Mouse (Mus musculus): ENCODE data around the gene Slc9a9. TPM values are rescaled to one million over a fixed set of nuclear protein-coding genes. Genes with fewer than 3 reads are reported as not detected.
A peak's percentile ranks its signal among the peaks of the same experiment; 100 is the strongest.

The Slc9a9 gene
- polyA plus RNA-seq, 1 experiment from 2014 or later, result 8.6 TPM

DNA sequence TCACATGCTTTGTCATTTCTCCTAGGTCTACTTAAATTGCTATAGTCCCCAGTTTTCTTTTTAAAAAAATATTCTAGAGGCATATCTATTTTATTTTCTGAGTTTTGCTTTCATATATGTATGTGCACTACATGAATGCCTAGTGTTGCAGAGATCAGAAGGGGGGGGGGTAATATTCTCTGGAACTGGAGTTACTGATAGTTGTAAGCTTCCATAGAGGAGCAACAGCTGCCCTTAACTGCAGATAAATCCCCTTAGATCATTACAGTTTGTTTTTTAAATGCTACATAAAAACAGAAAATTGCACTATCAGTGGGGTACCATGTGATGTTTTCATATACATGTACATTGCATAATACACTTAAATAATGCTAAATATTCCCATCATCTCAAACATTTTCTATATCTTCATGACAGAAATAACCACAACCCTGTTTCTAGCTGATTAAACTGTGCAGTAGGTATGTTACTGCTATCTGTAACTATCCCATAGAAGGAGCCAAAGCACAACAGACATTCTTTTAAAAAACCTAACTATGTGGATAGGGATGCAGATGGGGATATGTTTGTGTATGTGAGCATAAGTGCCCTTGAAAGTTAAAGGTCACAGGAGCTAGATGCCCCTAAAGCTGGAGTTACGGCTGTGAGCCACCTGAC is 17.6 kb downstream of the Slc9a9 start:
- no peaks in the 10 kb centered on the region for H3K9me3 ChIP-seq
- H3K9ac ChIP-seq, result no peak overlapping the region
- H3K4me3 ChIP-seq, result no peak overlapping the region
- ATAC-seq (ENCODE audit: low FRiP score, low read depth), result no peak
- WGBS, result 96% methylated on average over 1 of the region's 1 CpGs
- H3K27ac ChIP-seq, result no peak overlapping the region
- H3K27me3 ChIP-seq (replicated peaks), result no peaks in the 10 kb centered on the region
- no peaks in the 10 kb centered on the region; the same call in 1 of the 2 replicates for H3K4me1 ChIP-seq
- H3K4me2 ChIP-seq (replicated peaks), result no peak overlapping the region
- H3K36me3 ChIP-seq, result no peaks in the 10 kb centered on the region

DNA sequence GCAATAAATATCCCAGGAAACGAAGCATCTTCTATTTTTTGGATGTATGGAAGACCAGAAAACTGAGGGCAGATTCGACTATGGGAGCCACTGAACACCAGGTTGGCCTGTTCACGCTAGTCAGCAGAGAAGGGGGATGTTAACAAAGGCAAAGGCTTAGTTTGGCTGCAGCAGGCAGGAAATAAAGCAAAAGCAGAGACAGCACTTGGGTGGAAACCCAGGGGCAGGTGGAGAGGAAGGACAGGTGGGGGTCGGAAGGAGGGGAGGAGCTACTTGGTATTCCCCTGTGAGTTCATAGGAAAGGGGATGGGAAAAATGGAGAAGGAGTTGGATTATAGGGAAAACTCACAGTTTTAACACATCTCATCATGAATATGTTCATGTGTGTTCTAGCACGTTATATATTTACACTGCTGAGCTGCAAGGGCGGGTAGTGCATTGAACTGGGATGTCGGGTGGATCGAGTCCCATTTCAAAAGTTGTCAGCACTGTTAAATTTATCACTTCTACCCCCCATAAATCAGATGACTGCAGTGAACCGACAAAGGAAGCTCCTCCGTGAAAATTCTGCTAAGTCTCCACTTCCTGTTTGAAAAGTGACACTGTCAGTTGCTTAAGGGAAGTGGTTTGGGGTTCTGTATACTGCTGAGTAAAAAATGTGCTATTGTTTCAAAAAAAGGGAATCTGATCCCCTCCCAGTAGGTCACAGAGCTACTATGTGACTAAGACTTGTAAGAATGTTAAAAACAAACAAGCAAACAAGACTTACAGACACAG is 21.8 kb downstream of the Slc9a9 start:
- Histone ChIP-seq H3K9ac (no peak overlapping the region), H3K9me3 (no peaks in the 10 kb centered on the region), H3K36me3 (no peaks in the 10 kb centered on the region), H3K4me3 (no peak overlapping the region), H3K4me2 (replicated peaks) (no peak overlapping the region), H3K27me3 (replicated peaks) (no peaks in the 10 kb centered on the region), H3K4me1 (no peaks in the 10 kb centered on the region; the same call in 1 of the 2 replicates), H3K27ac (no peak overlapping the region)
- WGBS, result 40% methylated on average over 10 of the region's 10 CpGs
- ATAC-seq (ENCODE audit: low FRiP score, low read depth), result no peak; the same call in 1 of the 2 replicates

DNA sequence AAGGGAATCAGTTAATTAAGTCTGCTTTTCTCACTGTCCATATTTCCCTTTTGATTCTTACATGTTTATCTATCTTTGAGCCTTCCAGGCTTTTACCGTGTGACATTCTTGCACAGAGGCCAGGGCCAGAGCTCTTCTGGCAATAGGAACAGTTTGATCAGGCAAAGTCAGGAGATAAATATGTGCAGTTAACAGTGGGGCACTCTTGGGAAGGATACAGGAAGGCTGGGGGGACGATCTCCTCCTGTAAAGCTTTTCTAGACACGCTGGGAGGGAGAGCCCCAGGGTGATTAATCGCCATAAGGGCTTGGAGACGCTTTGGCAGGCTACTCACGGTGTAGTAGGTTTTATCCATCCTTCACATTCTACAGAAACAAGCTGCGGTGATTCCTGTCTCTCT is 22.4 kb downstream of the Slc9a9 start:
- no peak for ATAC-seq (ENCODE audit: low FRiP score, low read depth)
- Histone ChIP-seq H3K4me3 (no peak overlapping the region), H3K4me1 (no peaks in the 10 kb centered on the region; the same call in 1 of the 2 replicates), H3K4me2 (replicated peaks) (no peak overlapping the region), H3K9me3 (no peaks in the 10 kb centered on the region), H3K27ac (no peak overlapping the region), H3K27me3 (replicated peaks) (no peaks in the 10 kb centered on the region), H3K9ac (no peak overlapping the region), H3K36me3 (no peaks in the 10 kb centered on the region)
- WGBS, result 44% methylated on average over 7 of the region's 7 CpGs

DNA sequence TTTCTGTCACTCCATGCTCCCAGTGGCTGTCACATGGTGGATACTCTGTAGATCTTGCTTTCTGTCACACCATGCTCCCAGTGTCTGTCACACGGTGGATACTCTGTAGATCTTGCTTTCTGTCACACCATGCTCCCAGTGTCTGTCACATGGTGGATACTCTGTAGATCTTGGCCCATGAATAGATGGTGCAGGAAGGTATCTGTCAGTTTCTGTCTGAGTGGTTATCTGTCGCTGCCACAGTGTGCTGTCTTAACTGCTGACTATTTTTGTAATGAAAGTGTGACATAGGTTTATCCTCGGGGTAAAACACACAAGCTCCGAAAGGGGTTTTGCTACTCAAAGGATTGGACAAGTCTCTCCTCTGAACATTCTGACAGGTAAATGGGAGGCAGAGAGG is 24.5 kb downstream of the Slc9a9 start:
- no peak overlapping the region for H3K27ac ChIP-seq
- H3K4me1 ChIP-seq, result no peaks in the 10 kb centered on the region; the same call in 1 of the 2 replicates
- WGBS, result 92% methylated on average over 4 of the region's 4 CpGs
- H3K4me3 ChIP-seq, result no peak overlapping the region
- no peaks in the 10 kb centered on the region for H3K9me3 ChIP-seq
- ATAC-seq (ENCODE audit: low FRiP score, low read depth), result no peak
- H3K9ac ChIP-seq, result no peak overlapping the region
- no peaks in the 10 kb centered on the region for H3K36me3 ChIP-seq
- H3K4me2 ChIP-seq (replicated peaks), result no peak overlapping the region
- H3K27me3 ChIP-seq (replicated peaks), result no peaks in the 10 kb centered on the region

DNA sequence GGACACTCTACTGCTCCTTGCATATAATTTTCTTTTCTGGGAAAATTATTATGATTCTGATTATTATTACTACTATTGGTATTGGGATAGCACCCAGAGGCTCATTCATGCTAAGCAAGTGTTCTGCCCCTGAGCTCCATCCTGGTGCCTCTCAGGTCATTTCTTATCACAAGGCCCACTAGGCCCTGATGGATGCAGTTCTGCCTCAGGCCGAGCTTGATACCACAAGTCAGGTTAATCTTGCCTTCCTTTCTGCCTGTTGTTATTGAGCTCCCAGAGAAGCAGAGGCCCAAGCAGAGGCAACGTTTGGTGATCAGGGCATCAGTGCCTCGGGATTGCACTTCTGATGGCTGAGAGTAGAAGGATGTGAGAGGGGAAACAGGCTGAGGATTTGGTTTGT is 25.3 kb downstream of the Slc9a9 start:
- no peaks in the 10 kb centered on the region for H3K36me3 ChIP-seq
- no peak overlapping the region for H3K9ac ChIP-seq
- no peak overlapping the region for H3K4me2 ChIP-seq (replicated peaks)
- ATAC-seq (ENCODE audit: low FRiP score, low read depth), result no peak
- no peaks in the 10 kb centered on the region for H3K27me3 ChIP-seq (replicated peaks)
- no peaks in the 10 kb centered on the region; the same call in 1 of the 2 replicates for H3K4me1 ChIP-seq
- no peak overlapping the region for H3K4me3 ChIP-seq
- H3K9me3 ChIP-seq, result no peaks in the 10 kb centered on the region
- H3K27ac ChIP-seq, result no peak overlapping the region
- 83% methylated on average over 3 of the region's 3 CpGs for WGBS

DNA sequence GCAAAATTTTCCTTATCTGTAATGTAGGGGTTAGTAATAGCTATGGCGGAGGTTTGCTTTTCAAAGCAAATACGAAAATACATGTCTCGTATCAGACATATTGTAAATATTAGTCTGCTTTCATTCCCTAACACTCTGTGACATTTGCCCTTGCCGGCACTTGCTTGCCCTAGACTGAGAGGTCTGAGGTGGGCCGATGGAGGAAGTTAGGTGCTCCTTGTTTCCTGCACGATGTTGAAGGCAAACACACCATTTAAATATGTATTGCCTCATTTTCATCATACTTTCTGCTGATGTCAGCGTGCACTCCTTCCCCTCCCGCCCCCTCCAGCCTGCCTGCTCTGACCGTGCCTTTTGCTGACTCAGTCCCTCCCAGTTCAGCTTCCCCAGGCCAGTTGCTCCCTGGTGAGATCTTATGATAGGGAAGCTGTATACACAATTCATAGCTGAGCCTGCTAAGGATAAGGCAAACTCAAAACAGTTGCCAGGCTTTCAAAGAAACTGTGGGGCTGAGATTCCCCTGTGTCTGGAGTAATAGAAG is 26.9 kb downstream of the Slc9a9 start:
- H3K9ac ChIP-seq, result no peak overlapping the region
- H3K27ac ChIP-seq, result no peak overlapping the region
- H3K4me1 ChIP-seq, result no peaks in the 10 kb centered on the region; the same call in 1 of the 2 replicates
- no peaks in the 10 kb centered on the region for H3K27me3 ChIP-seq (replicated peaks)
- H3K36me3 ChIP-seq, result no peaks in the 10 kb centered on the region
- ATAC-seq (ENCODE audit: low FRiP score, low read depth), result no peak
- H3K9me3 ChIP-seq, result no peaks in the 10 kb centered on the region
- 85% methylated on average over 9 of the region's 9 CpGs for WGBS
- H3K4me3 ChIP-seq, result no peak overlapping the region
- H3K4me2 ChIP-seq (replicated peaks), result no peak overlapping the region

DNA sequence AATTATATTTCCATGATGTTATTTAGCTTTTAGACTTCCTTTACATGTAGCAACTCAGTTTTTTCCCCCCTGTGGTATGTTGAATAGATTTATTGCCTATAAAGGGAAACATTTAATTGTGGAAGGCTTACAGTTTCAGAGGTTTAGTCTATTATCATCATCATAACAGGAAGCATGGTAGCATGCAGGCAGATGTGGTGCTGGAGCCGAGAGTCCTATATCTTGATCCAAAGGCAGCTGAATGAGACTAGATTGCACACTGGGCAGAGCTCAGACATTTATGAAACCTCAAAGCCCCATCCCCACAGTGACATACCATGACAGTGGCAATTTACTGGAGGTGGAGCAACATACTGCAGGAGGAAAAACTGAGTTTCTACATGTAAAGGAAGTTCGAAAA is 28.5 kb downstream of the Slc9a9 start:
- 87% methylated on average over 2 of the region's 2 CpGs for WGBS
- Histone ChIP-seq H3K9ac (no peak overlapping the region), H3K36me3 (no peaks in the 10 kb centered on the region), H3K27ac (no peak overlapping the region), H3K4me2 (replicated peaks) (no peak overlapping the region), H3K4me1 (peaks cover 3% of the 10 kb centered on the region; the same call in 1 of the 2 replicates), H3K4me3 (no peak overlapping the region), H3K9me3 (no peaks in the 10 kb centered on the region), H3K27me3 (replicated peaks) (no peaks in the 10 kb centered on the region)
- no peak for ATAC-seq (ENCODE audit: low FRiP score, low read depth)

DNA sequence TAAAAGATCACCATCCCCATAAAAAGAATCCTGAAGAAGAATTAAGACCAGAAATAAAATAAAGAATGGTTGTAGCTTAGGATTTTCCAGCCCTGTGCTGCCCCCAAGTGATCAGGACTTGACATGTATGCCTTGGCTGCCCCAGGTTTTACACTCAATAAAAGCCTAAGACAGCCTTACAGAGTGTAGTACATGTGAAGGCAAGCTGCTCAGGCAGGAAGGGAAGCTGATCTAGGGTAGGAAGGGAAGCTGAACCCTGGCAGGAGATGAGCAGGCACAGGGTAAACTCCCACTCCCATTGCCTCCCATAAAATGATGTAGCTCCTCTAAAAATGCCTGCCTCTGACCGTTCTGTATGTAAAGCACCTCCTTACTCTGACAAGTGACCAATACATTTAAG is 30.8 kb downstream of the Slc9a9 start:
- no peaks in the 10 kb centered on the region for H3K9me3 ChIP-seq
- H3K4me3 ChIP-seq, result no peak overlapping the region
- peaks cover 3% of the 10 kb centered on the region; the same call in 1 of the 2 replicates for H3K4me1 ChIP-seq
- no peaks in the 10 kb centered on the region for H3K36me3 ChIP-seq
- no peak overlapping the region for H3K4me2 ChIP-seq (replicated peaks)
- no peak overlapping the region for H3K27ac ChIP-seq
- no peaks in the 10 kb centered on the region for H3K27me3 ChIP-seq (replicated peaks)
- WGBS, result 74% methylated on average over 1 of the region's 1 CpGs
- ATAC-seq (ENCODE audit: low FRiP score, low read depth), result peak; percentile 49; the same call in 1 of the 2 replicates
- H3K9ac ChIP-seq, result no peak overlapping the region

DNA sequence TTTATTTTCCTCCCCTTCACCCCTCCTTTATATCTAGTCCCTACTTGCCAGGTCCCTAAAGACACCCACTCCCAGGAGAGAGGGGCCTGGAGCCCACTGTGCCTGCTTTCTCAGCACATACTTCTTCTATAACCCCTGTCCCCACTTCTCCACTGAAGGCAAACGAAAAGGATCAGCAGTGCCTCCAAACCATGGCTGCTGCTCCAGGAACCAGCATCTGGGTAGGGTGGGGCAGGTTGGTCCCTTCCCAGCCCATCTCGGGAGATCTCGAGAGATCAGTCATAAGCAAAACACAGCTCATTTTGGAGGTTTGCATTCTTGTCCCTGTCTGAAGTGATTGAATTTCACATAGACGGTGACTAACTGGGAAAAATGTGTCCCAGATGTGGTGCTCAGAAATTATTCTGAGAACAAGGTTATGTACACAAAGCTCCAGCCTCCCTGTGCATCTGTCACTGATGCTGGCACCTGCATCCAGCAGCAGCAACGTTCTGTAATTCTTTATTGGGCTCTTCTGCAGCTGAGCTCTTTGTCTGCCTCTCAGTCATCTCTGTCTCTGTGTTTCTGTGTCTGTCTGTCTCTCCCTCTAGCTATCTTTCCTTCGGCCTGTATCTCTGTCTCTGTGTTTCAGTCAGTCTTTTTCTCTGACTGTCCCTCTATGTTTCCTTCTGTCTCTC is 31.6 kb downstream of the Slc9a9 start:
- WGBS, result 56% methylated on average over 6 of the region's 6 CpGs
- Histone ChIP-seq H3K4me1 (peaks cover 3% of the 10 kb centered on the region; the same call in 1 of the 2 replicates), H3K9me3 (no peaks in the 10 kb centered on the region), H3K36me3 (no peaks in the 10 kb centered on the region), H3K9ac (no peak overlapping the region), H3K4me2 (replicated peaks) (no peak overlapping the region), H3K27ac (no peak overlapping the region), H3K27me3 (replicated peaks) (no peaks in the 10 kb centered on the region), H3K4me3 (no peak overlapping the region)
- peak; percentile 11; the same call in 1 of the 2 replicates for ATAC-seq (ENCODE audit: low FRiP score, low read depth)

DNA sequence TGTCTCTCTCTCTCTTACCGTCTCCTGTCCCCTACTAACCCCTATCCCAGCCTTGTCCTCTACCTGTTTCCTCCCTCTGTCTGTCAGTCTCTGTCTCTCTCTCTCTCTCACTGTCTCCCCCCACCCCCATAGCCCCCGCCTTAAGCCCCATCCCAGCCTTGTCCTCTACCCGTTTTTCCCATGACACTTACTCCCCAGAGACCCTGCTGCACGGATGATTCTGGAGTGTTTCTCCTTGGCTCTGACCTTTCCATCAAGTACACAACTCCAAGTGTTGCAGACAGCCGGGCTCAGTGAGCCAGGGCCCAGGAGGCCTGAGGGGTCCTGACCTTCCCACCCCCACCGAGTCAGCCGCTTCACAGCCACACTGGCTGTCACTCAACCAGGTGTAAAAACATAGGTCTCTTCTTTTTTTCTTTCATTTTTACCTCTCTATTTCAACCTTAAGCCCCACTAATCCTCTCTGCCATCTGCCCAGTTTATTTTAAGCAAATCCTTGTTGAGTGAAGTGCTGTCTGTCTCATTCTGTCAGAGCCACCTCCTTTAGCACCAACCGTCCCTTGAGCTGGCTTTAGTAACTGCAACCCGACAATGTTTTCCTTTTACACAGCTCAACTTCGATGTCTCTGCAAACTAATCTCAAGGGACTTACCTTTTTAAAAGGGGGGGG is 32.4 kb downstream of the Slc9a9 start:
- H3K27ac ChIP-seq, result no peak overlapping the region
- H3K36me3 ChIP-seq, result no peaks in the 10 kb centered on the region
- ATAC-seq (ENCODE audit: low FRiP score, low read depth), result no peak
- no peak overlapping the region for H3K4me2 ChIP-seq (replicated peaks)
- peaks cover 3% of the 10 kb centered on the region; the same call in 1 of the 2 replicates for H3K4me1 ChIP-seq
- H3K9me3 ChIP-seq, result no peaks in the 10 kb centered on the region
- no peaks in the 10 kb centered on the region for H3K27me3 ChIP-seq (replicated peaks)
- 64% methylated on average over 10 of the region's 10 CpGs for WGBS
- no peak overlapping the region for H3K9ac ChIP-seq
- H3K4me3 ChIP-seq, result no peak overlapping the region

DNA sequence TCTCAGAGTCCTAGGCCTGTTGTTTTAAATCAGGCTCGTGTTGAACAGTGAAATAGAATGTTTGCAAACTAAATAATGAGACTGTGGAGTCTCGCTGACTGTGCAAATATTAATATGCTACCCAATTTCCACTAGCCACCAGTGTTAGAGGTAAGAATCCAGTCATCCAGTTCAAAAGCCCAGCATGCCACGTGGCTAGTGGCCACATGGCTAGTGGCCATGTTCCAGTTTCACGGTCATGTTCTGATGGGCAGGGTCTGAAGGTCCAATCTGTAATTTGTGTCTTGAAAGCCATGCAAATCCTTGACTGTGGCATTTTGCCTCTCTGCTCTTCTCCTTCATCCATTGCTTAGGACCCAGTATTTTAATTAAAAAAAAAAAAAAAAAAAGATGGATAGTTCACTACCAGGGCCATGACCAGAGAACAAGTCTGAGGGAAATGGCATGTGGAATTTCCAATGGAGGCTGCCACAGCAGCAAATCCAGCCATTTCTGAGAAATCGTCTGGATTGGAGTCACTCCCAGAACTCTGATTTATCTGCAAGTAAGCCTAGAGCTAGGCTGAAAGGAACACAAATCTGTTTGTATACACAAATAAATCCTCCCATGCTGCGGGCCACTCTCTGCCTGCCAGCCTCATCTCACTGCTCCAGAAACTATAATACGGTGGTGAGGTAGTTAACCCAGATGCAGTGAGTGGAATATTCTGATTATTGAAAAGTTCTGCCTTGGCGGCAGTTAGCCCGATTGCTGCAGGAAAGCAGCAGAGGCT is 35.5 kb downstream of the Slc9a9 start:
- Histone ChIP-seq H3K27me3 (replicated peaks) (no peaks in the 10 kb centered on the region), H3K4me1 (peaks cover 3% of the 10 kb centered on the region; the same call in 1 of the 2 replicates), H3K4me2 (replicated peaks) (no peak overlapping the region), H3K9ac (no peak overlapping the region), H3K4me3 (no peak overlapping the region), H3K27ac (no peak overlapping the region), H3K9me3 (no peaks in the 10 kb centered on the region), H3K36me3 (no peaks in the 10 kb centered on the region)
- no peak for ATAC-seq (ENCODE audit: low FRiP score, low read depth)
- WGBS, result 85% methylated on average over 9 of the region's 9 CpGs
